Mouse (Mus musculus) cortical plate, adult 2 months (tissue): ENCODE measurements at regions not wholly inside any gene's neighbourhood (a gene's known extent, or its start where the extent isn't known, plus 50 kb on each side); places are given as distances from the start of the nearest gene placed in this dataset.

ENCODE experiments used
- CTCF ChIP-seq: fragments of 200-500 bp; IDR thresholded peaks from 2 replicates; pipeline ENCODE4 v1.5.1; 2011; ENCODE audit warnings: mild to moderate bottlenecking, control low read depth, low read length; ENCODE audit not compliant: insufficient read depth; ENCODE audit errors: extremely low read depth
- POLR2A ChIP-seq: fragments of 200-500 bp; IDR thresholded peaks from 2 replicates; pipeline ENCODE4 v1.6.1; 2011; ENCODE audit warnings: mild to moderate bottlenecking, low read length, control low read depth; ENCODE audit not compliant: insufficient read depth; ENCODE audit errors: extremely low read depth

DNA sequence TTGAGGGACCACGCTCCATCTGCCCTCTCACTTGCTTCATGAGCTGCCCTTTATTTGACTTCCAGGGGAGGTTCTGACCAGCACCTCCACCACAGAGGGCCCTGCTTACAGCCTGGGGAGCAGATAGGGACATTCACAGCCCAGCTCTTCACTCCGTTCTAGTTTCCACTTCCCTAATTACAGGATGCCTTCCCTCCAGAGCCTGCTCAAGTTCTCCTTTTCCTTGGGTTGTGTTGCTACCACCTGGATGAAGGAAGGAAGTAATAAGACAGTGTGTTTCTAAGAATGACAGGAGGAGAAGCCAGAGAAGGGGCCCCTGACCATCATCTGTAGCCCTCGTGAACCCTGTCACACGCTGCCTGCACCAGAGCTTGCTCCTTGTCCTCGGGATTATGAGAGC lies 152.1 kb downstream of the Maf start:
- TF ChIP-seq CTCF, result no peak
- TF ChIP-seq POLR2A, result no peak
